Mouse (Mus musculus) forebrain, embryonic 16.5 days (tissue): ENCODE data around the gene Stard3nl. TPM values are rescaled to one million over a fixed set of nuclear protein-coding genes. Genes with fewer than 3 reads are reported as not detected.

Experiments used
- ATAC-seq: fragments of 200-750 bp; cut with Nextera tagmentation; 2 replicates; pipeline ENCODE4 v1.8.0; 2017; ENCODE audit warnings: mild to moderate bottlenecking, moderate library complexity
- H3K27ac ChIP-seq: fragments of 300-500 bp; sonication (generic); 2 replicates; pipeline ENCODE4 v1.5.1; 2014; ENCODE audit warnings: low read length, control low read depth
- H3K27me3 ChIP-seq: fragments of 300-500 bp; sonication (generic); replicated peaks from 2 replicates; pipeline ENCODE4 v1.6.1; 2014; ENCODE audit warnings: low read length; ENCODE audit not compliant: control insufficient read depth, insufficient read depth
- H3K36me3 ChIP-seq: fragments of 300-500 bp; sonication (generic); 2 replicates; pipeline ENCODE4 v1.6.1; 2014; ENCODE audit not compliant: control insufficient read depth, insufficient read depth
- H3K4me1 ChIP-seq: fragments of 300-500 bp; sonication (generic); replicated peaks from 2 replicates; pipeline ENCODE4 v1.6.1; 2014; ENCODE audit warnings: low read length; ENCODE audit not compliant: control insufficient read depth, insufficient read depth
- H3K4me2 ChIP-seq: fragments of 300-500 bp; sonication (generic); 2 replicates; pipeline ENCODE4 v1.6.1; 2014; ENCODE audit warnings: mild to moderate bottlenecking, low read length, control low read depth
- H3K4me3 ChIP-seq: fragments of 300-500 bp; sonication (generic); replicated peaks from 2 replicates; pipeline ENCODE4 v1.5.1; 2014; ENCODE audit warnings: mild to moderate bottlenecking, low read length, control low read depth
- H3K9ac ChIP-seq: fragments of 300-500 bp; sonication (generic); replicated peaks from 2 replicates; pipeline ENCODE4 v1.6.1; 2014; ENCODE audit warnings: low read depth, low read length, control low read depth
- H3K9me3 ChIP-seq: fragments of 300-500 bp; sonication (generic); 2 replicates; pipeline ENCODE4 v1.6.1; 2016; ENCODE audit warnings: low read length; ENCODE audit not compliant: control insufficient read depth
- WGBS: fragments of 180-500 bp; shearing (Covaris S2); extraction: QIAGEN DNeasy Blood & Tissue Kit; methylation state at CpG from one replicate; pipeline ENCODE4 v1.1.7; 2014; 5-methylcytosine and 5-hydroxymethylcytosine counted together
- polyA plus RNA-seq: library from polyadenylated mRNA; unstranded; fragments of >200 nt; fragmentation: Nextera tagmentation; extraction: Ambion mirVana; gene quantifications from 2 replicates; pipeline ENCODE4 v1.2.1, GENCODE M21; 2015

Stard3nl gene
- polyA plus RNA-seq, 1 experiment from 2014 or later = 193 TPM

- H3K36me3 ChIP-seq = no peaks in the 10 kb centered on the region
- H3K9ac ChIP-seq = no peak overlapping the region
- H3K4me1 ChIP-seq = peaks cover 17% of the 10 kb centered on the region
- no peak overlapping the region for H3K27ac ChIP-seq
- no peak overlapping the region for H3K4me3 ChIP-seq
- ATAC-seq = no peak
- H3K9me3 ChIP-seq = no peaks in the 10 kb centered on the region
- H3K4me2 ChIP-seq = no peak overlapping the region
- no peaks in the 10 kb centered on the region for H3K27me3 ChIP-seq
- WGBS = 57% methylated on average over 4 of the region's 4 CpGs
Observed at GRCm38 (mm10) chr13:19390296-19390695, 5.3 kb downstream of the Stard3nl start.

DNA sequence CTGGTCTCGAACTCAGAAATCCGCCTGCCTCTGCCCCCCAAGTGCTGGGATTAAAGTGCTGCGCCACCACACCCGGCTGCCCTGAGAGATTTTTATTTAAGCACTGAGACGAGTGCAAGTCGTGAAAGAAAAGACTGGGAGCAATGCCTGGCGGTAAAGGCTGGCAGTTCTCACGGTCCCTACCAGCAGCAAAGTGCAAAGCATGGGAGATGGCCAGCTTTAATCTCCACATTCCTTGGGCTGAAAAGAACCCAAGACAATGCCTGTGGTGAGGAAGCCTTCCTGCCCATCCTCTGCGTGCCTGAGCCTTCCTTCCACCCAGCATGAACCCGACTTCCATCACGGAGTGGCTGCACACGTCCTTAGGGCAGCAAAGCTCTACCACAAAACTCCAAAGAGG lies 5.7 kb downstream of the Stard3nl start:
- Histone ChIP-seq H3K9ac (no peak overlapping the region), H3K4me2 (no peak overlapping the region), H3K27ac (no peak overlapping the region), H3K4me1 (peaks cover 17% of the 10 kb centered on the region), H3K27me3 (no peaks in the 10 kb centered on the region), H3K9me3 (no peaks in the 10 kb centered on the region), H3K4me3 (no peak overlapping the region), H3K36me3 (no peaks in the 10 kb centered on the region)
- no peak for ATAC-seq
- 41% methylated on average over 12 of the region's 12 CpGs for WGBS

- no peaks in the 10 kb centered on the region for H3K9me3 ChIP-seq
- WGBS = 77% methylated on average over 1 of the region's 1 CpGs
- no peaks in the 10 kb centered on the region for H3K27me3 ChIP-seq
- H3K4me2 ChIP-seq = no peak overlapping the region
- peaks cover 17% of the 10 kb centered on the region for H3K4me1 ChIP-seq
- no peak overlapping the region for H3K4me3 ChIP-seq
- no peak overlapping the region for H3K9ac ChIP-seq
- no peak overlapping the region for H3K27ac ChIP-seq
- H3K36me3 ChIP-seq = no peaks in the 10 kb centered on the region
- no peak for ATAC-seq
Observed at GRCm38 (mm10) chr13:19389434-19389833, 6.2 kb downstream of the Stard3nl start.

DNA sequence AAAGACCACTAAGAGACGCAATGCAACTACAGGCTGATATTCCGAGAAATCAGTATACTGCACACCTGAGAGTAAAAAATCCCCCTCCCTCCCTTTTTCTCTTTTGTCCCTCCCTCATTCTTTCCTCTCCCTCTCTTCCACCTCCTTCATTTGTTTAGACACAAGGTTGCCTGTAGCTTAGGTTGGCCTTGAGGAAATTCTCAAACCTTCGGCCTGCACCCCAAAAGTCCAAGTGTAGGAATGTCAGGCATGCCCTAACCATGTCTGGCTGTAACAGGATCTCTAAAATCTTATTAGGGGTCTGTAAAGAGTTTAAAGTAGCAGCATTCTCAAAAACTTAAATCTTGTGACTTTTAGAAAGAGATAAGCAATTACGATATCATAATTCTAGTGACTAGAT lies 10.4 kb downstream of the Stard3nl start:
- no peaks in the 10 kb centered on the region for H3K27me3 ChIP-seq
- H3K4me1 ChIP-seq = no peaks in the 10 kb centered on the region
- WGBS = 97% methylated on average over 4 of the region's 4 CpGs
- peaks cover 4% of the 10 kb centered on the region for H3K36me3 ChIP-seq
- no peak for ATAC-seq
- no peak overlapping the region for H3K4me2 ChIP-seq
- no peak overlapping the region for H3K27ac ChIP-seq
- H3K4me3 ChIP-seq = no peak overlapping the region
- H3K9me3 ChIP-seq = no peaks in the 10 kb centered on the region
- H3K9ac ChIP-seq = no peak overlapping the region

- H3K36me3 ChIP-seq = peaks cover 4% of the 10 kb centered on the region
- no peaks in the 10 kb centered on the region for H3K9me3 ChIP-seq
- whole genome bisulfite sequencing = 82% methylated on average over 9 of the region's 9 CpGs
- H3K4me2 ChIP-seq = no peak overlapping the region
- no peak for ATAC-seq
- H3K4me3 ChIP-seq = no peak overlapping the region
- H3K27ac ChIP-seq = no peak overlapping the region
- H3K9ac ChIP-seq = no peak overlapping the region
- H3K4me1 ChIP-seq = no peaks in the 10 kb centered on the region
- no peaks in the 10 kb centered on the region for H3K27me3 ChIP-seq
Observed at GRCm38 (mm10) chr13:19381112-19381828, 14.3 kb downstream of the Stard3nl start.

- H3K9ac ChIP-seq = no peak overlapping the region
- H3K27me3 ChIP-seq = no peaks in the 10 kb centered on the region
- H3K4me1 ChIP-seq = no peaks in the 10 kb centered on the region
- no peak overlapping the region for H3K4me2 ChIP-seq
- H3K4me3 ChIP-seq = no peak overlapping the region
- H3K36me3 ChIP-seq = peaks cover 4% of the 10 kb centered on the region
- no peak overlapping the region for H3K27ac ChIP-seq
- ATAC-seq = no peak
- 71% methylated on average over 6 of the region's 6 CpGs for WGBS
- H3K9me3 ChIP-seq = no peaks in the 10 kb centered on the region
Observed at GRCm38 (mm10) chr13:19379313-19379712, 16.3 kb downstream of the Stard3nl start.

GRCm38 (mm10) chr13:19372133-19372729 lies 23.4 kb downstream of the Stard3nl start:
- H3K27ac ChIP-seq = no peak overlapping the region
- no peaks in the 10 kb centered on the region for H3K27me3 ChIP-seq
- peaks cover 2% of the 10 kb centered on the region; the same call in 1 of the 2 replicates for H3K4me1 ChIP-seq
- no peak for ATAC-seq
- H3K9ac ChIP-seq = no peak overlapping the region
- H3K4me2 ChIP-seq = no peak overlapping the region
- WGBS = 11% methylated on average over 8 of the region's 8 CpGs
- H3K9me3 ChIP-seq = no peaks in the 10 kb centered on the region
- H3K4me3 ChIP-seq = no peak overlapping the region
- H3K36me3 ChIP-seq = peaks cover 13% of the 10 kb centered on the region

- Histone ChIP-seq H3K4me2 (no peak overlapping the region), H3K27ac (no peak overlapping the region), H3K9me3 (no peaks in the 10 kb centered on the region), H3K4me3 (no peak overlapping the region), H3K36me3 (peaks cover 16% of the 10 kb centered on the region), H3K9ac (no peak overlapping the region), H3K27me3 (no peaks in the 10 kb centered on the region), H3K4me1 (peaks cover under 1% of the 10 kb centered on the region; the same call in 1 of the 2 replicates)
- no peak for ATAC-seq
- WGBS = 77% methylated on average over 6 of the region's 6 CpGs
Observed at GRCm38 (mm10) chr13:19368817-19369216, 26.8 kb downstream of the Stard3nl start.

- no peak for ATAC-seq
- Histone ChIP-seq H3K36me3 (peaks cover 13% of the 10 kb centered on the region), H3K4me2 (no peak overlapping the region), H3K9me3 (no peaks in the 10 kb centered on the region), H3K9ac (no peak overlapping the region), H3K27me3 (no peaks in the 10 kb centered on the region), H3K4me1 (no peaks in the 10 kb centered on the region), H3K27ac (no peak overlapping the region), H3K4me3 (no peak overlapping the region)
- 75% methylated on average over 7 of the region's 7 CpGs for WGBS
Observed at GRCm38 (mm10) chr13:19367536-19367935, 28.1 kb downstream of the Stard3nl start.
